Mouse (Mus musculus): Measurements from ENCODE around the gene Cfd. TPM values are rescaled to one million over a fixed set of nuclear protein-coding genes. Genes with fewer than 3 reads are reported as not detected.

Cfd gene
- polyA plus RNA-seq, 1 experiment from 2014 or later, result not detected

- peak; percentile 44 for ATAC-seq (ENCODE audit: low FRiP score)
- peaks cover 22% of the 10 kb centered on the region for H3K4me1 ChIP-seq (replicated peaks; ENCODE audit: control insufficient read depth, insufficient read depth, low read length)
- peak overlapping the region; percentile 81 for H3K4me2 ChIP-seq (replicated peaks)
- under 1% methylated on average over 54 of the region's 54 CpGs for WGBS
- no peaks in the 10 kb centered on the region for H3K9me3 ChIP-seq (ENCODE audit: control insufficient read depth, low read length)
- DNase-seq (ENCODE audit: low spot score), result peak; percentile 58
- H3K36me3 ChIP-seq (replicated peaks; ENCODE audit: control insufficient read depth, insufficient read depth), result peaks cover 13% of the 10 kb centered on the region
- peak overlapping the region; percentile 91 for H3K27ac ChIP-seq
- H3K9ac ChIP-seq, result peak overlapping the region; percentile 84
- peaks cover 13% of the 10 kb centered on the region for H3K27me3 ChIP-seq (ENCODE audit: control insufficient read depth, insufficient read depth, low read length)
- peak overlapping the region; percentile 86 for H3K4me3 ChIP-seq (replicated peaks; ENCODE audit: low read length)
Measured at GRCm38 (mm10) chr10:79927324-79928029, 36.8 kb downstream of the Cfd start.

GRCm38 (mm10) chr10:79928030-79928694 lies 37.5 kb downstream of the Cfd start:
- no peak for ATAC-seq (ENCODE audit: low FRiP score)
- H3K27ac ChIP-seq, result peak overlapping the region; percentile 91
- peaks cover 27% of the 10 kb centered on the region for H3K4me1 ChIP-seq (replicated peaks; ENCODE audit: control insufficient read depth, insufficient read depth, low read length)
- peak overlapping the region; percentile 81 for H3K4me2 ChIP-seq (replicated peaks)
- under 1% methylated on average over 28 of the region's 29 CpGs for WGBS
- H3K27me3 ChIP-seq (ENCODE audit: control insufficient read depth, insufficient read depth, low read length), result peaks cover 6% of the 10 kb centered on the region
- H3K9ac ChIP-seq, result peak overlapping the region; percentile 84
- no peaks in the 10 kb centered on the region for H3K9me3 ChIP-seq (ENCODE audit: control insufficient read depth, low read length)
- H3K4me3 ChIP-seq (replicated peaks; ENCODE audit: low read length), result peak overlapping the region; percentile 86
- peaks cover 13% of the 10 kb centered on the region for H3K36me3 ChIP-seq (replicated peaks; ENCODE audit: control insufficient read depth, insufficient read depth)
- DNase-seq (ENCODE audit: low spot score), result no peak

GRCm38 (mm10) chr10:79928907-79929701 lies 38.5 kb downstream of the Cfd start:
- DNase-seq (ENCODE audit: low spot score) (no peak), ATAC-seq (ENCODE audit: low FRiP score) (no peak)
- H3K4me3 ChIP-seq (replicated peaks; ENCODE audit: low read length), result peak overlapping the region; percentile 86
- peak overlapping the region; percentile 81 for H3K4me2 ChIP-seq (replicated peaks)
- H3K9ac ChIP-seq, result peak overlapping the region; percentile 84
- peaks cover 20% of the 10 kb centered on the region for H3K36me3 ChIP-seq (replicated peaks; ENCODE audit: control insufficient read depth, insufficient read depth)
- H3K27me3 ChIP-seq (ENCODE audit: control insufficient read depth, insufficient read depth, low read length), result no peaks in the 10 kb centered on the region
- peaks cover 29% of the 10 kb centered on the region for H3K4me1 ChIP-seq (replicated peaks; ENCODE audit: control insufficient read depth, insufficient read depth, low read length)
- 33% methylated on average over 9 of the region's 9 CpGs for WGBS
- no peaks in the 10 kb centered on the region for H3K9me3 ChIP-seq (ENCODE audit: control insufficient read depth, low read length)
- H3K27ac ChIP-seq, result peak overlapping the region; percentile 91; the same call in 1 of the 2 replicates

GRCm38 (mm10) chr10:79929967-79930825 lies 39.5 kb downstream of the Cfd start:
- Histone ChIP-seq H3K27me3 (ENCODE audit: control insufficient read depth, insufficient read depth, low read length) (no peaks in the 10 kb centered on the region), H3K9ac (peak overlapping the region; percentile 13; the same call in 1 of the 2 replicates), H3K27ac (no peak overlapping the region), H3K36me3 (replicated peaks; ENCODE audit: control insufficient read depth, insufficient read depth) (peaks cover 23% of the 10 kb centered on the region), H3K4me3 (replicated peaks; ENCODE audit: low read length) (peak overlapping the region; percentile 3; the same call in 1 of the 2 replicates), H3K4me1 (replicated peaks; ENCODE audit: control insufficient read depth, insufficient read depth, low read length) (peaks cover 32% of the 10 kb centered on the region), H3K9me3 (ENCODE audit: control insufficient read depth, low read length) (no peaks in the 10 kb centered on the region), H3K4me2 (replicated peaks) (peak overlapping the region; percentile 81; the same call in 1 of the 2 replicates)
- WGBS, result 78% methylated on average over 18 of the region's 18 CpGs
- DNase-seq (ENCODE audit: low spot score) (no peak), ATAC-seq (ENCODE audit: low FRiP score) (no peak)

GRCm38 (mm10) chr10:79930826-79931186 lies 40.2 kb downstream of the Cfd start:
- H3K4me2 ChIP-seq (replicated peaks), result no peak overlapping the region
- peaks cover 32% of the 10 kb centered on the region for H3K4me1 ChIP-seq (replicated peaks; ENCODE audit: control insufficient read depth, insufficient read depth, low read length)
- H3K27ac ChIP-seq, result no peak overlapping the region
- H3K27me3 ChIP-seq (ENCODE audit: control insufficient read depth, insufficient read depth, low read length), result no peaks in the 10 kb centered on the region
- H3K9ac ChIP-seq, result peak overlapping the region; percentile 13; the same call in 1 of the 2 replicates
- 0 out of 2 replicates have a peak overlapping the region, but pooled peaks have one; percentile 3 for H3K4me3 ChIP-seq (replicated peaks; ENCODE audit: low read length)
- ATAC-seq (ENCODE audit: low FRiP score) (no peak), DNase-seq (ENCODE audit: low spot score) (no peak)
- peaks cover 23% of the 10 kb centered on the region for H3K36me3 ChIP-seq (replicated peaks; ENCODE audit: control insufficient read depth, insufficient read depth)
- WGBS, result 51% methylated on average over 16 of the region's 16 CpGs
- no peaks in the 10 kb centered on the region for H3K9me3 ChIP-seq (ENCODE audit: control insufficient read depth, low read length)

- ATAC-seq (ENCODE audit: low FRiP score) (no peak), DNase-seq (ENCODE audit: low spot score) (no peak)
- no peak overlapping the region for H3K9ac ChIP-seq
- WGBS, result 81% methylated on average over 9 of the region's 9 CpGs
- H3K27me3 ChIP-seq (ENCODE audit: control insufficient read depth, insufficient read depth, low read length), result no peaks in the 10 kb centered on the region
- no peak overlapping the region for H3K4me3 ChIP-seq (replicated peaks; ENCODE audit: low read length)
- no peak overlapping the region for H3K4me2 ChIP-seq (replicated peaks)
- no peak overlapping the region for H3K27ac ChIP-seq
- H3K4me1 ChIP-seq (replicated peaks; ENCODE audit: control insufficient read depth, insufficient read depth, low read length), result peaks cover 35% of the 10 kb centered on the region
- H3K36me3 ChIP-seq (replicated peaks; ENCODE audit: control insufficient read depth, insufficient read depth), result peaks cover 23% of the 10 kb centered on the region
- no peaks in the 10 kb centered on the region for H3K9me3 ChIP-seq (ENCODE audit: control insufficient read depth, low read length)
Measured at GRCm38 (mm10) chr10:79931797-79932196, 41.1 kb downstream of the Cfd start.

- Histone ChIP-seq H3K27me3 (ENCODE audit: control insufficient read depth, insufficient read depth, low read length) (no peaks in the 10 kb centered on the region), H3K36me3 (replicated peaks; ENCODE audit: control insufficient read depth, insufficient read depth) (peaks cover 24% of the 10 kb centered on the region), H3K4me2 (replicated peaks) (no peak overlapping the region), H3K9me3 (ENCODE audit: control insufficient read depth, low read length) (no peaks in the 10 kb centered on the region), H3K27ac (peak overlapping the region; percentile 49; the same call in 1 of the 2 replicates), H3K4me1 (replicated peaks; ENCODE audit: control insufficient read depth, insufficient read depth, low read length) (peaks cover 38% of the 10 kb centered on the region), H3K9ac (no peak overlapping the region), H3K4me3 (replicated peaks; ENCODE audit: low read length) (no peak overlapping the region)
- ATAC-seq (ENCODE audit: low FRiP score), result no peak
- 21% methylated on average over 8 of the region's 8 CpGs for WGBS
- no peak for DNase-seq (ENCODE audit: low spot score)
Measured at GRCm38 (mm10) chr10:79932736-79933135, 42.1 kb downstream of the Cfd start.

GRCm38 (mm10) chr10:79933145-79933679 lies 42.6 kb downstream of the Cfd start:
- Histone ChIP-seq H3K36me3 (replicated peaks; ENCODE audit: control insufficient read depth, insufficient read depth) (peaks cover 27% of the 10 kb centered on the region), H3K9ac (no peak overlapping the region), H3K27me3 (ENCODE audit: control insufficient read depth, insufficient read depth, low read length) (no peaks in the 10 kb centered on the region), H3K4me2 (replicated peaks) (no peak overlapping the region), H3K27ac (0 out of 2 replicates have a peak overlapping the region, but pooled peaks have one; percentile 49), H3K4me1 (replicated peaks; ENCODE audit: control insufficient read depth, insufficient read depth, low read length) (peaks cover 38% of the 10 kb centered on the region), H3K4me3 (replicated peaks; ENCODE audit: low read length) (no peak overlapping the region), H3K9me3 (ENCODE audit: control insufficient read depth, low read length) (no peaks in the 10 kb centered on the region)
- no peak for ATAC-seq (ENCODE audit: low FRiP score)
- no peak for DNase-seq (ENCODE audit: low spot score)
- WGBS, result 62% methylated on average over 9 of the region's 9 CpGs

All from hindbrain, embryonic 14.5 days (tissue).